Mouse (Mus musculus) urinary bladder, postnatal 14 days (tissue): ENCODE measurements at regions not wholly inside any gene's neighbourhood (a gene's known extent, or its start where the extent isn't known, plus 50 kb on each side); places are given as distances from the start of the nearest gene placed in this dataset.

Source experiments
- DNase-seq: peaks from one replicate; pipeline ENCODE4 v3.0.0; 2021; ENCODE audit warnings: low spot score

DNA sequence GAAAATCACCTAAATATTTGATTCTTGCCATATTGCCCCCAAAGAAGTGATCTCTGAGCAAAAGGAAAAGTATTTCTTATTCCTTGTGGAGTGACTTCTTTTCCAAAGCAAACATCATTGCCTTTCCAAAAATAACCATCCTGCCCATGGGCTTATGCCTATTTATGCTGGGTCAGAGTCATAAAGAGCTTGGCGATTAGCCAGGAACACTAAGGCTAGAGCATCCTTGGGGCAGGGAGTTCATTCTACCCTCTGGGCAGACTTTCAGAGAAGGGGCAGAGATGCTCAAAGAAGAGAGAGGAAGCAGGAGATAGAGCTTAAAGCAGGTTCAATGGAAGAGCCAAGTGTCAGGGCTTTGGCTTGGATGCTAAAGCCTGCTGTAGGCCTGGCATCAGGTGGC, 203.1 kb upstream of the Gmds start:
- DNase-seq, result no peak

DNA sequence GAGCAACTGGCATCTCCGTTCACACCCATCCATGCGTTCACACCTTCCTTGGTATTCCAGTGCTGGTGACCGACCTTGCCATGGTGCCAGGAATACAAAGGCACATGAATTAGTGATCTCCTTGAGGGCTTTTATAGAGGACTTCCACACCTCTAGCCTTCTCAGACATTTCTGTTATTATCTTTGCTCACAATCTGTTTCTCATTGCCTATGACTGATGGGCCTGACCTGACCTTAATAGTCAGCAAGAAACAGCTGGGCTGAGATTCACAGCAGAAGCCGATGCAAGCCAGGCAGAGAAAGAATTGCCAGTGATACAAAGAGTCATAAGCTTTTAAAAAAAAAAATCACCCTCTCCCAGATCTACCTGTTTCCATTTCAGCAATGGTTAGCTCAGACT, 197.7 kb upstream of the Gmds start:
- DNase-seq, result no peak

DNA sequence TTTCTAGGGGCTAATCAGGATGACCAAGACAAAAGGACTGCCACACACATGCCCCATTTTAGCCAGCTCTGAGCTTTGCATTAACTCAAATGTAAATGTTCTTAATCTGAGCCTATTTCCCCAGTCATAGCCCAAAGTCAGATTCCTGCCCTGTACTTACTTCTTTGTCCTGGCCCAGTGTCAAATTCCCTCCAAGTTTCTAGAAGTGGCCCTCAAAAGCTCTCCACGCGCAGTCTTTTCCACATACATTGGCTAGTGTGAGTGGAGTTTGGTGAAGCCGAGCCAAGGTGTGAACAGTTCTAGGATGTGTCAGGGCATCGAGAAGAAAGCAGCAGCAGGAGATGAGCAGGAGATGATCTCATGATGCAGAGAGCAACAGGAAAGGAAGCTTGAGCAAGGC, 197.1 kb upstream of the Gmds start:
- no peak for DNase-seq

DNA sequence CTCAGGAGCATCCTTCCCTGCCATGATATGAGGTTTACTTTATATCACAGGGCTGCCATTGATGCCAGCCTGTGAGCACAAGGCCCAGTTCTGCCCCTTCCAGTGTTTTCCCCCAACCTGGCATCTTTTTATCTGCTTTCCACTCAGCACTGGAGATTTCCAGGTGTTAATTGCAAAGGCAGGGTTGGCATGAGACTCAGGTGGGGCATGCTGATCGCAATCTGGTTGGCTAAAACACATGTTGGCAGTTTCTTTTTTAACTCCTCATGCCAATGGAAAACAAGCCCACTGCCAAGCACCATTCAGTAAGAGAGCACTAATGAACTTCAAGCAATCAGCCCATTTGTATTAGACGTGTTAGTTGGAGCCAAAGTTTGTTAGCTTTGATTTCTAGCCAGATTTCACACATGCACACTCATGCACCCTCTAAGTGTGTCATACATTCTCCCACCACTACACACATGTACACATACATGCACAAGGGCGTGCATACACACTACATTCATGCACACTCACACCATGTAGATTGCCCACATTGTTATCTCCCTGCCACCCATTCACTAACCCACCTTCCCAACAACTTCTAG, 192.5 kb upstream of the Gmds start:
- DNase-seq, result no peak

GRCm38 (mm10) chr13:32518611-32519344, 180.2 kb upstream of the Gmds start:
- no peak for DNase-seq

DNA sequence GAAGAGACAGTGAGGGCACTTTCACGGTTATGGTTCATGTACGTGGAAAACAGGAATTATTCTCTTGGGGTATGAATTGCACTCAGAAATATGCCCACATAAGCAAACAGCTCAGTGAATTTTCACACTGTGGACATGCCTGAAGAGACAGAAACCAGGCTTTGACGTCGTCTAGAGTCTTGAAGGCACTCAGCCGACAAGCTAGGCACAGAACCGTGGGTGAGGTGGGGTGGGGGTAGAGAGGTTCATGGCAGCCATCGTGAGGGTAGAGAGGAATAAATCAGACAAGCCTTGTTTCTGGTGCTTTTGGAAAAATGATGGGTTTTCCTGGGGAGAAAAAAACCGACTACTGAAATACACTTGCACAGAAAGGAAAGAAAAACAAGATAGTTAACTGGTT, 179.0 kb upstream of the Gmds start:
- no peak for DNase-seq

DNA sequence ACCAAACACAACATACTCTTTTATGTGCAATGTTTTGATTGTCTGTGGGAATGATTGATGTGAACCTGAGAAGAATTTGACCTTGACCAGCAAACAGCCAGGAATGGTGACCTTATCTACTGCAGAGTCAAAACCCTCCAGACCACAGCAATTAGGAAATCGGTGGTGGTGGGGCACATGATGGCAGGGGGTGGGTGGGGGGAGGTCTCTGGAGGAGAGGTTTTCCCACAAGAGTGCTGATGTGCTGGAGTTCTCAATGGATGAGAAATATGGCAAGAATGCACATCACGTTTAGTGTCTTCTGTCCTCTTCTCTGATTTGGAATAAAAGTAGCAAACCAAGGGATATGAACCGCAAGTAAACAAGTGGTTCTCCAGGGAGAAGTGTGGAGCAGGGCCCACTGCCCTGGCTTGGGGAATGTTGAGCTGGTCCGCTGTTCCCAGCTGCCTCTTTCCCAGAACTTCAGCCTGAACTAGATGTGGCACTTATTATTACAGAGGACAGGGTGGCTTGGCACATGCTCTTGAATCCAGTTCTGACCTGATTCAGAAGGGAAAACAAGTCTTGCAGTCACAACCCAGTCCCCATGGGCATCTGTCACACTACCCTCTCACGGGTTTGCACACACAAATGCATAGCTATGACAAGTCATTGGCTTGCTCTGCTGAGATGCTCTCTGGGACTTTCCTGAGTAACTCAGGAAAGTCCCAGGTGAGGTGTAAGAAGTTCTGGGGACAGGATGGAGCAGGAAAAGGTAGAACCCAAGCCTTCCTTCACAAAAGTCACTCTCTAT, 170.9 kb upstream of the Gmds start:
- no peak for DNase-seq

DNA sequence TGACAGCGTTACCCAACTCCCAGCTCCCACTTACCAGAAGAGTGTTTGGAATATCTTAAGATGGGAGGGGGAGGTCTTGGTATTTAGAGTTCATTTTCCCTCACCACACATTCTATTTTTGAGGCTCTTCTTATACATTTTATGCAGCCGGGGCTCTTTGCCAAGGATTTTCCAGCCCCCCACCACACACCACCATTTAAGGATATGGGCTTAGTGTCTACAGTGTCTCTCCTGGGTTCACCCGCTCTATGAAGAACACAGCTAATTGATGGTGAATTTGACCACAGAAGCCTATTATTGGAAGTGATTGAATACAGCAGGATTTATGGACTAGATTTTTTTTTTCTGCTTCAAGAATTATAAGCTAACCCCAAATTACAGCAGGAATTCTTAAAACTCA, 169.9 kb upstream of the Gmds start:
- no peak for DNase-seq

DNA sequence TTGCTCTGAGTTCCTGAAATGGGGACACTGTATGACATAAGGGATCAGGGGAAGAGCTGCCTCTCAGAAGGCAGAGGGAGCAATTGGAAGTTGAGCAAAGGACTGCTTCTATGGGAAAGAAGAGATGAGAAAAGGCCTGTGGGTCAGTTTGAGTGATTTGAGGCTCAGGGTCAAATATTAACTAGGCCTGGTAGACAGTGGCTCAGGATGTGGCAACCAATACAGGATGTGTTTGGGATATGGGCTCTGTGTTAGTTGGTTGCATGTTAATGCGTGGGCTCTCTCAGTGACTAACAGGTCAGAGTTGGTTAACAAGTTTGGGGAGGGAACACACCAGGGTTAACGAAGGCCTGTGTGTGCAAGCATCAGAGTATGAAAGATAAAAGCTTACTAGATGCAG, 169.3 kb upstream of the Gmds start:
- DNase-seq, result no peak

GRCm38 (mm10) chr13:32498205-32498790, 159.8 kb upstream of the Gmds start:
- no peak for DNase-seq

DNA sequence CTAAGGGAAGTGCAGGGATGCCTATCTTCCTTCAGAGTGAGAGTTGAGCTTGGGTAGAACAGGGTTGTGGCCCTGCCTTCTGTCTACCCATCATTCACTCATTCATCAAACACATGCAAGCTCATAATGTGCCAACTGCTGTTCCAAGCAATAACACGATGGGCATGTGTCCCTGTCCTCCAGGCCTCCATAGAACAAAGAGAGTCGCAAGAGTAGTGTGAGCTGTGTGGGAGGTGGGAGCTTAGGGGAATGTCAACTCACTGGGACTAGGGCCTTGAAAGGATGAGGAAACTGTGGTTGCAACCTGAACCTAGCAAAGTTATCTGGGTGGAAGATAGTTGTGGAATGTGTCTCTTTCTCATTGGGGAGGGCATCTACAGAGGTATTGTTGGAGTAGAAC, 157.7 kb upstream of the Gmds start:
- DNase-seq, result no peak

GRCm38 (mm10) chr13:32495063-32495462, 156.5 kb upstream of the Gmds start:
- DNase-seq, result no peak

- DNase-seq, result no peak
Measured at GRCm38 (mm10) chr13:32493806-32494205, 155.3 kb upstream of the Gmds start.

- DNase-seq, result peak; percentile 74
Measured at GRCm38 (mm10) chr13:32493309-32493708, 154.8 kb upstream of the Gmds start.

GRCm38 (mm10) chr13:32492566-32492965, 154.0 kb upstream of the Gmds start:
- no peak for DNase-seq

DNA sequence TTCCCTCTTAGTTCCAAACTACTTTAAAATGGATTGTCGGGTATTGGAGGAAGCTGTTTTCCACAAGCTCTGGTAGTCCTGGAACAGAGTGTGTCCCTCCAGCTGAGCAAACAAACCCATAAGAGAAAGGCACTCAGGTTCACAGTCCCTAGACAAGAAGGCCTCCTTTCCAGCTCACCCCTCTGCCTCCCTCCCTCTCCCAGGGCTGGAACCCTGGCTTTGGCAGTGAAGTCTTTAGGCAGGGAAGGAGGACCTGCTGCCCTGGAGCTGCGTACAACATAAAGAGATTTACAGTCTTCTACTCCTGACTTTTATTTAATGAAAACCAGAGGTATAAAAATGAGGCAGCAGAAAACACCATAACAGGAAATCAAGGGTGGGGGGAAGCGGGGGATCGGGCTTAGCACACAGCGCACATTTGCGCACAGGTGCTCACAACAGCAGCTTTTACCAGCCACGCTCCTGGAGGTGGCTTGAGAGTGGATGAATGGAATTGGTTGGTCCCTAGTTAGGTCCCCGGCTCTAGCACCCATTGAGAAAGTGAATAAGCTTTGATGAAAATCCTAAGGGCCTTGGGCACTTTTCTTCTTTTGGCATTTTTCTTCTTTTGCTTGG, 143.0 kb upstream of the Gmds start:
- DNase-seq, result no peak

- no peak for DNase-seq
Measured at GRCm38 (mm10) chr13:32480029-32480428, 141.5 kb upstream of the Gmds start.

DNA sequence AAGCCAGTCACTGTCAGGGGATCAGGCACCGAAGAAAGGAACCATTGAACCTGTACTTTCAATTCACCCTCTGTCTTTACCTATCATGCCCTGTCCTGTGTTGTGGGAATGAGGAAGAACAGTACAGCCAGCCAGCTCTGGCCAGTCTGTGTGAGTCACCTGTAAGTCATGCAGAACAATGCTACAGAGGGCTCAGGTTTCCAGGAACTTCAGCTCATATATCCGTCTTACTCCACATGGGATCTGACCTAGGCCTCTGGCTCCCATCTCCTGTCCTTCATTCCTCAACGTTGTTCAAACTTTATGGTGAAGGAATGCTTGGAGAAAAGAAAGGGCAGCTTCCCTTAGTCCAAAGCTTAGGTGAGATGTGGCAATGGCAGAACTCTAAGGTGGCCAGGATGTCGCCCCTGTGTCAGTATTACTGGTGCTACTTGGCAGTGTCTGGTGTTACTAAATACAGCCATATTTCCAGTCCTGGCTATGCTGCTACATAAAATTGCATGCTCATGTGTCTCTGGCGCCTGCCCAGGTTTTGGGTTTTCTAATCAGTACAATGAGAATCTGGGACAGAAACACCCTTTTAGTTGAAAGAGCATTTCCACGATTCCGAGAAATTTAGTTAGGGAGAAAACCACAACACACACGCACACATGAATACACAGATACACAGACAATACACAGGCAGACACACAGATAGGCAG, 140.7 kb upstream of the Gmds start:
- peak; percentile 48 for DNase-seq

DNA sequence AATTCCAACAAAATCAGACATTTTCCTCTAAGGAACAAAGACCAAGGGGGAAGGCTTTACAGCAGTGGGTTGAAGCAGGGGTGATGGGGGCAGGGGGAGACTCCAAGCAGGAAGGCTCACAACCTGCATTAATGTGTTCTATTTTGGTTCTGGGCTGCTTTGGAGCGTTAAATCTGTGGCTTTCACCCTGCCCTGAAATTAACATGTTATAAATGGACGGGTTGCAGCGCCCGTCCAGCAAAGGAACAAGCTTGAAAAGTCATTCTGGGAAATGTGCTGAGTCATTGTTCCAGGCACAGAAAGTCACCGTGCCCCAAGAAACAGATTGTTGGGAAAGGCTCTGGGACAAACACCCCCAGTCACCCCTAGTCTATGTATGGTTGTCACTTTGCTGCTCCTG, 127.2 kb upstream of the Gmds start:
- no peak for DNase-seq

GRCm38 (mm10) chr13:32465041-32465682, 126.6 kb upstream of the Gmds start:
- DNase-seq, result no peak

DNA sequence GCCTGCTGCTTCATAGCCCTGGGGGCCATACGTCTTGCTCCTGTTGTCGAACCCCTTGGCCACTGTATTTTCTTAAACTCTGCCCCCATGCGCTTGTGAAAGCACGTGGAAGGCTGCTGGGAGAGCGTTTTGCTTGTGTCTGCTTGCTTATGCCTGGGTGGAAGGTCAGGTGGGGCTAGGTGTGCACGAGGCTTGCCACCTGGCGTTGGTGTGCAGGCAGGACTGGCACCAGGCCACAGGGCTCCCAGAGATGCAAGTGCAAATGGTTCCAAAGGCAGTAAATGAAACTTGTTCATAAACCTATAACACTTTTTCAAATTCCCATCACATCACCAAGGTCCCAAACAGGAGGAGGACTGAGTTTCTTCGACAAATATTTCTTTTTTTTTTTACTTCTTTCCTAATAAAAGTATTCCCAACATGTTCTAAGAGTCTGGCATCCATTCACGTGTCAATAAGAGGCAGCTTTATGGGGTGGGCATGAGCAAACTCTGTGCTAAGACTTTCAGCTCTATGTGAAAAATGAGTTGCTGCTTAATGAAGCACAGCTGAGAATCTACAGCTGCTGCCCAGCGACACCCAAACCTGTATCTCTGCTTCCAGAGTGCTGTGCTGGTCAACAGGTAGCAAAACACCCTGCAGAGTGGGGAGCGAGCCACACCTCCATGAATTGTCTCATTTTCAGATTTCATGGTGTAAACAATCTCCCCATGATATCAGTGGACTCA, 116.0 kb upstream of the Gmds start:
- no peak for DNase-seq
